Mouse (Mus musculus) lung, postnatal 25 days (tissue): ENCODE measurements around the gene Mboat2.

Experiments used
- DNase-seq: peaks from one replicate; pipeline ENCODE4 v3.0.0; 2022; ENCODE audit warnings: low spot score

Mboat2 gene

DNA sequence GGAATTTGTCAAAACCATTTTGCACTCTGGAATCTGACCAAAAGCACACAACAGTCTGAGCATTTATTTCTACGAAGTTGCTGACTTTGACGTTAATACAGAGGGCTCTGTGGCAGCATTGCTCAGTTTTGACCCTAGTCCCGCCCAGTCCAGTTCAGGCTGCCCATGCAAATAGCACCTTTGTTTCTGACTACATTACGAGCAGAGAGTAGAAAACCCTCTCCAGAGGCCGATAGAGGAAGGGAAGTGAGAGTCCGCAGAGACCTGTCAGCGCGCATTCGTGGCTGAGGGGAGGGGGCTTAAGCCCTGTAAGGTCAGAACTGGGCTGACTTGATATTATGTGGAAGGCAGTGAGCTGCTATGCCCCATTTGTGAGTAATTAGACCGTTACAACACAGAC, 69.0 kb downstream of the Mboat2 start:
- DNase-seq = no peak

DNA sequence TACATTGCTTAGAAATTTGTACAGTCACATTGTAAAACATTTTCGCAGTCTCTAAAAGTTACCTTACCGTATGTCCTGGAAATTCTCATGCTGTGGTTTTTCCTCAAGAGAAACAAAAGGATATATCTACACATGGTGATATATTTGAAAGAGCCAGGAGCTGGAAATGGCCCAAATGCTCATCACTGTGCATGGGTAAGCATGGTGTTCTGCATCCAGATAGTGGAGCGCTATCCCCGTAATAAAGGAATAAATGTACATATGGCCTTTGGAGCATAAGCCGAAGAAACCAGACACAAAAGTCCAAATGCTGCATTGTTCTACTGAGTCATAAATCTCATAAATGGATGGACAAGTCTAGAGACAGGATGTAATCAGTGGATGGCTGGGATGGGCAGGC, 72.1 kb downstream of the Mboat2 start:
- DNase-seq = no peak

DNA sequence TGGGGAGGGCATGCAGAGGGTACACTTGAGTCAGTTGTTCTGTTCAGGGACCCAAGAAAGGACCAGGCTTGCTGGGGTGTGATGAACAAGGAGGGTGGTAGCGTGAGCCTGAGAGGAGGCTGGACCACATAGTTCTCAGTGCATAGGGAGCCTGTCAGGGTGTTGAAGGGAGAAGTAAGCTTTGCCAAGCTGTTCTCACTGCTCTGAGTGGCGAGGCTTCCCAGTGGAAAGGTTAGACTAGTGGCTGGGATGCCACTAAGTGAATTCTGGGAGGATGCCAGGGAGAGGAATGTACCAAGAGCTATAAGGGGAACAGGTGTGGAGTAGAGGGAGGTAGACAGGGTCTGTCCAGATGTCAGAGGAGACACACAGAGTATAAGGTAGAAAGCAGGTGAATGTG, 77.2 kb downstream of the Mboat2 start:
- DNase-seq = no peak

DNA sequence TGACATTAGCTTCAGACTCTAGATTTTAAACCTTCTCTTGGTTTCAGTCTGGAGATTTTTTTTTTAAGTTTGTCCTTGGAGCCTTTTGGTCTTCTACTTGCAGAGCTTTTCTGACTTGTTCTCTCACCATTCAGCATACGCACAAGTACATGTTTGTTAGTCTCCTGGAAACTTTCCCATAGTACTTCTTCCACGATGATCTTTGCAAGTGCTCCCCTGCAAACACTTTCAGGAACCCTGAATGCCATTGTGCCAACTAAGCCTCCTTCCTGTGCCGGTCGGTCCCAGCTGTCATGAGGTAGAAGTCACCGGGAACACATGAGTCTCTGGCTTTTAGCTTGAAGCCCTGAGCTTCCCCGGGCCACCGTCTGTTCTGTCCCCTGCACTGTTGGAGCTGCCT, 79.0 kb downstream of the Mboat2 start:
- peak; percentile 54 for DNase-seq

DNA sequence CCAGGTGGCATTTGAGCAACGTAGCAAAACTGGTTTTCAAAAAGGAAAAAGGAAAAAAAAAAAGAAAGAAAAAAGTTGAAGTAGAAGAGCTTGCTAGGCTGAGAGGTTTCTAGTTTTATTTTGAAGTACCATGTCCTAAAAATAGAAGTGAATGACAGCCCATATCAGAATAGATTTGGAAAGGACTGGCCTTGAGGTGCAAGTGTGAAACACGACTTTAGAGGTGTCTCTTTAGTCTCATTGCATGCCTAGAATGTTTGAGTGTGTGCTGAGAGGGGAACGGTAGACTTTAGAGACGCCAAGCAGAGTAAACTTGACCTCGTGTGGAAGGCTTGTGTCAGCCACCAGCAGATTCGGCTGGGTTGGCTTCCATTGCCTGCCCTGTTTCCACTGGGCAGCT, 81.5 kb downstream of the Mboat2 start:
- DNase-seq = no peak

DNA sequence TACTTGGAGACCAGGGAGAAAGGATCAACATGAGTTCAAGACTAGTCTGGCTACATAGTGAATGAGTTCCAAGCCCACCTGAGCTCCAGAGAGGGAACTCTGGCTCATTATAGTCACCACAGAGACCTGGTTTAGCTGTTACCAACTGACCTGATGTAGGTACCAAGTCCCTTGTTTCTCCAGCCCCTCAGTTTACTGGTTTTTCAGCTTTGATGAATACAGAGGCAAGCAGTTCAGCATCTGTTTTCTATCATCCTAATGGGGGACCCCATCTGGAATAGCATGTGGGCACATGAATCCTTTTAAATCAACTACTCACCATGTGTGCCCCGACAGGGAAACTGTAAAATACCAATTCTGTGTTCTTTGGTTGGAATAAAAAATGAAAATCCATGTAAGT, 82.2 kb downstream of the Mboat2 start:
- no peak for DNase-seq

DNA sequence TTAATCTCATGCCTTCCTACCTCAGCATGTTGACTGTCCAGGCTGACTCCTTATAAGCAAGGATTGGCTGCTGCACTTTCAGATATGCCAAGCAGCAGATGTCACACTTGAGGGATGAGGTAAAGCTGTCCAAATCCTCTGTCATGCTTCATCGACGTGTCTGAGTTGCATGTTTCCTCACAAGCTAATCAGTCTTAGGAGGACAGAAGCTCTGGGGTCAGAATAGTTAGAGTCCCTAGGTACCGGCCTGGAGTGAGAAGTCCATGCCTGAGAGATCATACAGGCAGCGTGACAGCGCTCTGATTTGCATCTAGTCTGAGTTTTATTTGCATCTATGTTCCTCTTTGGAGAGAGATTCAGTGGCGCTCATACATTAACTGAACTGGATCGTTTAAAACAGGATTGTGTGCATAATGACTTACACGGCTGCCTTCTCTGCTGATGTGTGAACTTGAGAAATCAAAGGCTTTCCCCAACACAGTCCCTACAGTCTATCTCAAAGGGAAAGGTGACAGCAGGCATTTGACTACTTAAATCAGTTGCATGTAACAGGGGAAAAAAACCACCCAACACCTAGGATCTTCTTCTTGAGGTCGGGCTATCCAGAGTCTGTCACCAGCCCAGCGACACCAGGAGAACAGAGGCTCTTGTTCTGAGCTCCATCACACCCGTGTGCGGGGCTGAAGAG, 88.0 kb downstream of the Mboat2 start:
- no peak for DNase-seq

DNA sequence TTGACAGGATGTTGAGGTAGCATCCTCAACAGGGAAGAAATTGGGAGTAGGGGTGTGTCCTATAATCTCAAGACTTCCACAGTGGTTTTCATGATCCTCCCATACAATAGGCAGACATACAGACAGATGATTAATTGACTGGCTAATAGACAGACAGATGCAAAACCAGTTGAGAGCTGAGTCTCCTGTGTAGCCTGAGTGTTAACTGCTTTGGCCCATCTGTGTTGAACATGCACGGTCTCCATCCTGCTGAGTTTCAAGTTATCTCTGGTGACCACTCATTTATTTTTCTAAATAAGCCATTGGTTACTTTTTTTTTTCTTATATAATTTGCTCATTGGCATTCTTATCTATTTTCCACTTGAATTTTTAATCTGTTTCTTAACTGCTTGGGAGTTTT, 90.2 kb downstream of the Mboat2 start:
- DNase-seq = no peak

DNA sequence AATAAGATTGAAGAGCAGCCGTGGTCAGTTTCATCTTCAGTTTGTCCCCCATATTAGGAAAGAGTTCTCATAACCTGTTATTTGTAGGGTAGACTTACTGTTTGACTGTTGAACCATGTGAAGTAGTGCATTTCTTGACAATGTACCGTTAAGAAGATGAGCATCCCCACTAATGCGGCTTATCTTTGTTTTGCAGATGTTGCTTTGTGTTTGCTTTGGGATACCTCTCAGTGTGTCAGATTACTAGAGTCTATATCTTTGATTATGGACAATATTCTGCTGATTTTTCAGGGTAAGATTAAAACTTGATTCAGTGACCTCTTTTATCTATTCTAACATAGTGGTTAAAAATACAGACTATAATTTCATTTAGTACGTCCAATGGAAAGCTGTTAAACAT, 93.3 kb downstream of the Mboat2 start:
- no peak for DNase-seq

DNA sequence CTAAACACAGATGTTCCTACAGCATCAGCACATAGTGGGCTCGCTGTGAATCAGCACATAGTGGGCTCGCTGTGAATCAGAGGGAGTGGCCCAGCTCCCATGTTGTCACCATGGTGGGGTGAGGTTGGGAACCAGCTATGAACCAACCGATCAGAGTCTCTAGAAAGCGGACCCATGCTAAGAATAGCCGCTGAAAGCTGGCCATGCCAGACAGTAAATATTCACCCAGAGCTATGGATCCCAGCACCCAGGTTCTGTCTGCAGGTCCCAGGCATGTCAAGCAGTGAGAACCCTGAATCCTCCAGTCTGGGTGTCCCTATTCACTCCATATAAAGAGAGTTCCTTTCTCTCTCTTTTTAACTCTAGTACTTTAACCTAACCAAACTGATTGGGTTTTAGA, 94.6 kb downstream of the Mboat2 start:
- no peak for DNase-seq

DNA sequence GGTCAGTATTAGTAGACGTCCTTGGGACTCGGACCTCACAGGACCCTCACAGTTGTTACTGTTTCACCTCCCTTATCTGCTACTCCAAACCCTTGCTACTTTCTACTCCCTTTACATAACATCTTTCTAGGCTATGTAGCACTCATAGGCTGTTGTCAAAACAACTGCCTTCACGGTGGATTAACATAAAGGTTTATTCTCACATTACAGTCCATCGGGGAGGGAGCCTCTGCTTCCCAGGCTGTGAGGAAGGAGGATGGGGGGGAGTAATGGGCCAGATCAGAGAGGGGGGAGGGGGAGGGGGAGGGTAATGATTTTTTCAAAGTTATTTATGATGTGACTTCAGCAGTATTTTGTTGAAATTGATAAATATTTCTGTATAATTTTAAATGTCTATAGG, 95.0 kb downstream of the Mboat2 start:
- DNase-seq = no peak

DNA sequence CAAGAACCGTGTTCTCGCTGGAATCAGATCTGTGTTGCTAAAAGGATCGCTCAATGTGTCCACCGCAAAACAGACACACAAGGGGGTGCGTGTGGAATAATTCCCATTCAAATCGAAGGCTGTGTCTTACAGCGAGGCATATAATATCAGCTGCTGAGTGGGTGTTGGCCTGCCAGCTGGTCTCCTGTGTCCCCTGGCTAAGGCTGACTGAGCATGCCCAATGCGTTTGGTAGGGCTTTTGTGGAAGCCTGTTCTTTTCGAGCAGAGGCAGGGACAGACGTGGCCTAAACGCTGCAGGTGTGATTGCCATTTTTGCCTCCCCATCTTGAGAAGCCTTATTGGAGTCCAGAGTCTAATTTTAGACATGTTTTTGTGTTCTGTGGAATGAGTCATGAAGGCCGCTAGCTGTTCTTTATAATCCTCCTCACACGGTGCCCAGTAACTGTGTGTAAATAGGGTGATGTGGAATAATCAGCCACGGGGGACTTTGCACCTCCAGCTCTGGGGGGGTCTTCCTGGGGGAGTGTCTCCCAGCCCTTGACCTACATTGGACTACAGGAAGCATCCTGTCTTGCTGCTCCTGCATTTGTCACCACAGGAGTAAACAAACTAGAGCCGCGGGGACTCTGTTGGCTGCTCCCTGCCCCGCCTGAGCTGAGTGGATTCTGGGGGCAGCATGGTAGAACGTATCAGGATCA, 97.5 kb downstream of the Mboat2 start:
- no peak for DNase-seq

DNA sequence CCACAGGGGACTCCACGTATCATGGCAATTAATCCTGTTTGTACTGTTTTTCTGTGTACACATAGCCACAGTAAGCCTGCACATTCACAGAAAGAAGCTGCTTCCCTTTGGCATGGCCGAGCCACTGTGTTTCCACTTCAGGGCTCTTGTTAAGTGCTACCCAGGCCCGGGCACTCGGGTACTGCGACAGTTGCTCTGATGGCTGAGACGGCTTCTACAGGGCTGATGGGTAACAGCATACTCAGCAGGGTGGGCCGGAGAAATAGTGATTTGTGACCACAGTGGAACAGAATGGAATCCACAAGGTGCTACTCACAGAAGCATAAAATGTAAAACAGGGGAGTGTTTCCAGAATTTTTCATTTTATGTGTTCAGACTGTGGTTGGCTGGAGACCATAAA, 98.4 kb downstream of the Mboat2 start:
- no peak for DNase-seq

DNA sequence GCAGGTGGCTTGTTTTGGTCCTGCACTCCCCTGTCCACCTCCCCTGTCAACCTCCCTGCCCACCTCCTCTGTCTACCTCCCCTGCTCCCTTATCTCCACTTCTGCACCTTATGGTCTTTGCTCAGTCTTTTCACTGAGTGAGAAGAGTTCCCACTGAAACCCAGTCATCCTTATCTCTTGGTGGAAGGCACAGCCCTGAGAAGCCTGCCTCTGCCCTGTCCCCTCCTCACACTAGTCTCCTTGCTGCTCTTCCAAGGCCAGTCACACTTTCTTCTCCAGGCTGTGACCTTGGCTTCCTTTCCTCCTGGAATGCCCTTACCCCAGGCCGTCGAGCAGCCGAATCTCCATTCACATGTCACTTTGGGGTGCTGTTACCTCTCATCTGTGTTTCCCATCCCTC, 100.1 kb downstream of the Mboat2 start:
- no peak for DNase-seq

DNA sequence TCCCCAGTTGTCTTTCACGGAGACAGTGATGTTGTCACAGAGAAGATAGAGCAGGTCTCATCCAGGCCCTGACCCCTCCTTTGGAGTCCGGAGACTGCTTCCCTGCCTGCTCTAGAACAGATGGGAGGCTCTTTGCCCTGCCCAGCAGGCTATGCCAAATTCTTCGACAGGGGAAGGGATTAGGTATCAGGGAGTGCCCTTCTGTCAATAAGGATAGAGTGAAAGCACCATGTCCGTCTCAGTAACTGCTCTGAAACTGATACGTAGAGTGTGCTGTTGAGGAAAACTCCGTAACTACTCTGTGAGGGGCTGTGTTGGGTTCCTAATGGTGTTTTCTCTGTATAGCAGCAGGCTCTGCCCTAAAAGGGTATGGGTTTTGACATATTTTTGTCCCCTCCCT, 101.4 kb downstream of the Mboat2 start:
- DNase-seq = no peak

DNA sequence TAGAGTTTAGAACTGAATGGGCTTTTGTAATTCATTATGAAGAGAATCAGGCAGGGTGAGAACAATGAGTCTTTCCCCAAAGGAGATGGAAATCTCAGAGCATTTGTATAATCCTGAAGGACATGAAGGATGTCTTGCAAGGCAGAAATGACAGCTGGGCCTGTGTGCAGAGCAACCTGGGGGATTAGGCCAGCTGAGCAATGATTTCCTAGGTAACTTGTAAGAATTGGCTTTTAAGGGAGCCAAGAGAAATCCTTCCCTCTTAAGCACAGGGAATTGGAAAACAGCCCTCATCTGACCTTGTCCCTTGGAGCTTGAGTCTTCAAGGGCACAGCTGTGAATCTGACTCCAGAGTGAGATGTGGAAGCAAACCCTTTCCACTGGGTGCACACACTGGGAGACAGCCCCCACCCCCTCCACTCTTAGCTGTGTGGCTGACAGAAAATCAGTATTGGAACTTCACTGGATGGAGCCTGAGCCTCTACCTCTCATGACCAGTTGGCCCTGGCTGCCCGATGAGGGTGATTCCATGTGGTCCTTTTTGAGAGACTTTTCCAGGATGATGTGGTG, 102.6 kb downstream of the Mboat2 start:
- no peak for DNase-seq

DNA sequence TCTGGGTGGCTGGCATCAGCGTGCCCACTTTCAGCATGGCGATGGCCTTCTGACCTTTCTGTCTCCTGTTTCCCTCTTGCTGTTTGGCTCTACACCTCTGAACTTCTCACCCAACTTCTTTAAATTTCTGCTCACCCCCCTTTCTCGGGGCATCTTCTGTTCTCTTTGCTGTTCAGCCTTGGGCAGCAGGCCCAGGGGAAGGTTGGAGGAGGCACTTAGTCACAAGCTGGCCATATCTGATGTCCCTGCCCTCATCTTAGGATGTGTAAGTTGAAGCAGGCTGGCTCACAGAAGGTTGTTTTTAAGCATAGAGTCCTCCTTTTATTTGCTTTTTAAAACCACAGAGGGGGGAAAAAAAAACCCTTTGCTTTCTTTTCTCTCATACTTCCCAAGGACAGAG, 103.3 kb downstream of the Mboat2 start:
- no peak for DNase-seq

DNA sequence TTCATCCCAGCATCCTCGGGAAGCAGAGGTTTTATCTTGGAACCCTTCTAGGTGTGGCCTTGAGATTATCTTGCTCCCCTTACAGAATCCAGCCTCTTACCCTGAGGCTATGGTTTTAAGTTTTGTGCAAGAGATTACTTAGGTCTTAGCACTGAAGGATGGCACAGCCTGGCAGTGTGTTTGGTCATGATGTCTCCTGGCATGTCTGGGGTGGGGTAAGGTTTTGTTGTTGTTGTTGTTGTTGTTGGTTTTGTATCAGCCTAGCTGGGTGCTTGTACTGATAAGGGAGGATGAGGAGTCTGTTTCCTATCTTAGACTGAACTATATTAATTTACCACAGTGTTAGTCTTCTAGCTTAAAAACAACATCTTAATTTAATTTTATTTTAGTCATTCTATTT, 105.6 kb downstream of the Mboat2 start:
- DNase-seq = no peak

DNA sequence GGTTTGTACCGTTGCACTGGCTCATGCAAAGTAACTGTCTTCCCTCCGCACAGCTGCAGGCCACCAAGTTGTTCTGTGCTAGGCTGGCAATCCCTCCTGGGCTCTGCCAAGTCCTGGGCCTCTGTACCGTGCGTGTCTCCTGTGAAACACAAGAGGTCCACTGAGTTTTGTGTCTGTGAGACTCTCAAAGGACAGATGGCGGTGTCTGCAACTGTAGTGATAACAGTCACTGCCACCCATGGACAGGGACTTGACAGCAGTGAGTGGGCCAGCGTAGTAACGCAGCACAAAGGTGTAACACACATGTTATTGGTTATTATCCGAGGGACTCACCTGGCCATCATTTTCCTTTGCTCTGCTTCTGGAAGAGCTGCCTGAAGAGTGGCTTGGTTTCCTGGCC, 108.7 kb downstream of the Mboat2 start:
- no peak for DNase-seq

DNA sequence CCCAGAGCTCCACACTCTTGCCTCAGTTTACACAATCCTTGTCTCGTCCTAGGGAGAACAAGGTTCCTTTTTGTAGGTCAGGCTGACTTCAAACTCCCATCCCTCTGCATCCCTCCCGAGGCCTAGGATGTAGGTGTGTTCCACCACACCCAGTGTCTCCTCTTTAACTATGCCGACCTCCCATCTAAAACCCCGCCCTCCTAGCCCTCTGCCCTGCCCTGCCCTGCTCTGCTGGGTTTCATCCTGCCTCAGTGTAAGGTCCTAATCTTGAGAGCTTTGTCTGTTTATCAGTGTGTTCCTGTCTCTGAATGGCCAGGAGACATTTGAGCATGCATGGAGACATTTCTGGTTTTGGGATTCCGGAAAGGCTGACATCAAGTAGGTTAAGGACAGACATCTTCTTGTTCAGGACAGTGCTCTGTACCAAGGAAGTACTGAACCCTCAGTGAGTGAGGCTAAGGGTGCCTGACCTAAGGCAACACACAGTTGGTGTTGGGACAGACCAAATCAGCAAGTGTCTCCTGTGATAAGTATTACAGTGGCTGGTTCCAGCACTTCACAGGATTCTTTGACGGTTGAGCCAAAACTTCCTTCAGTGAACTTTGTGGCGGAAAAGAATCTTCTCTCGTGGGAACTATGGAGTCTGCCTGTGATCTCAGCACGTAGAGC, 112.1 kb downstream of the Mboat2 start:
- DNase-seq = no peak

DNA sequence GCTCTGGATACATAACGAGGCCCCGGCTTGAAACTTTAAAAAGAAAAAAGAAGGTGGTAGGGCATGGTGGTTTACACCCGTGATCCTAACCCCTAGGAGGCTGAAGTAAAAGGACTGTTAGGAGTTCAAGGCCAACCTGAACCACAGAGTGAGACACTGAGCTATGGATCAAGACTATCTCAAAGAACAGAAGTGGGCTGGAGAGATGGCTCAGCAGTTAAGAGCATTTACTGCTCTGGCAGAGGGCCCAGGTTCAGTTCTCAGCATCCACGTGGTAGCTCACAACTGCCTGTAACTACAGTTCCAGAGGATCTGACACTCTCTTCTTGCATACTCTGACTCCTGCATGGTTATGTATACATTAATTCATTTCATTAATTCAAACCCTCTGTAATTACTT, 112.7 kb downstream of the Mboat2 start:
- no peak for DNase-seq

DNA sequence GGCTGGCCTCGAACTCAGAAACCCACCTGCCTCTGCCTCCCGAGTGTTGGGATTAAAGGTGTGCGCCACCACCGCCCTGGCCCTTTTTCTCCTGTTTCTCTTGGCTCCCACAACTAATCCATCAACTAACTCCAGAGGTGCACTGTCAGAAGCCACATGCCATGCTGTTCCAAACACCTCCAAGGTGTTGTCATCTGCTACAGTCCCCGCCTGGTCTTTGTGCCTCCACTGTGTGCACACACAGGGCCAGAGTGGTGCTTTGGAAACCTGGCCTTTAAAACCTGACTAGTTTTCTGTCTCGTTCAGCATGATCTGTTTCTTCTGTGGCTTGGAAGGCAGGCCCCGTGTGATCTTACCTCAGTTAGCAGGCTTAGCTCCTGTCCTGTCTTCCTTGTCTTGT, 113.9 kb downstream of the Mboat2 start:
- DNase-seq = no peak

DNA sequence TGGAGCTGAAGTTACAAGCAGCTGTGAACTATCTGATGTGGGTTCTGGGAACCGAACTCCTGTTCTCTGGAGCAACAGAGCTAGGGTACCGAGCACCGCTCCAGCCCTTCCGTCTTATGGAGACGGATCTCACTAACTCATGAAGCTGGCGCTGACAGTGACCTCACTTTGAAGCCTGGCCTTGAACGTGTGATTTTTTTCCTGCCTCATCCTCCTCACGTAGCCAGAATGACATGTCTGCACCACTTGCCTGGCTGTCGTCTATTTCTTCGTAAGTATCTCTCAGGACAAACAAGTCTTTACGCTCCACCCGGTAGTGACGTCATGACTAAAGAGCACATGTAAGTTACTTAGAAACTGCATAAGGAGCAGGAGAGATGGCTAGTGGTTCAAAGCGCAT, 116.4 kb downstream of the Mboat2 start:
- no peak for DNase-seq
